Mouse (Mus musculus): ENCODE measurements around the gene Polr1c. TPM values are rescaled to one million over a fixed set of nuclear protein-coding genes. Genes with fewer than 3 reads are reported as not detected.

Polr1c gene
- polyA plus RNA-seq, 1 experiment from 2014 or later: 56.1 TPM

DNA sequence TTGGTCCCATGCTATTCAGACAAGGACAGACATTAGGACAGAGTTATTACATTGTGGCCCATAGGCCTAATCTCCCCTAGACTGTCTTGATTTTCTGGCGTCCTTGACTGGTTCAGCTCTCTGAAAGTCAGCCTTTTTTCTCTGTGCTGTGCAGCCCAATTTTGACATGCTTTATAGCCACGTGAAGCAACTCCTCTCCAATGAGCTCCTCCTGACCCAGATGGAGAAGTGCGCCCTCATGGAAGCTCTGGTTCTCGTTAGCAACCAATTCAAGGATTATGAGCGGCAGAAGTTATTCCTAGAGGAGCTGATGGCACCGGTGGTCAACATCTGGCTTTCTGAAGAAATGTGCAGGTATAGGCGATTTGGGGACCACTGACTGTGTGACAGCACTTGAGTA lies 20.3 kb downstream of the Polr1c start:
- Histone ChIP-seq H3K27ac (ENCODE audit: low read depth, low read length) (no peak overlapping the region), H3K4me2 (no peak overlapping the region), H3K9ac (ENCODE audit: low read depth, low read length) (no peak overlapping the region), H3K9me3 (replicated peaks; ENCODE audit: control insufficient read depth, low read length) (no peaks in the 10 kb centered on the region), H3K4me1 (ENCODE audit: control insufficient read depth, insufficient read depth, low read length) (no peaks in the 10 kb centered on the region), H3K4me3 (ENCODE audit: low read depth, low read length) (no peak overlapping the region), H3K36me3 (ENCODE audit: control insufficient read depth, insufficient read depth, low read length) (peaks cover 43% of the 10 kb centered on the region), H3K27me3 (ENCODE audit: control insufficient read depth, insufficient read depth, low read length) (no peaks in the 10 kb centered on the region; the same call in 1 of the 2 replicates)
- no peak for ATAC-seq (replicated peaks; ENCODE audit: insufficient number of reproducible peaks, low FRiP score, low TSS enrichment)
- 89% methylated on average over 7 of the region's 7 CpGs for WGBS (ENCODE audit: insufficient replicate concordance)

DNA sequence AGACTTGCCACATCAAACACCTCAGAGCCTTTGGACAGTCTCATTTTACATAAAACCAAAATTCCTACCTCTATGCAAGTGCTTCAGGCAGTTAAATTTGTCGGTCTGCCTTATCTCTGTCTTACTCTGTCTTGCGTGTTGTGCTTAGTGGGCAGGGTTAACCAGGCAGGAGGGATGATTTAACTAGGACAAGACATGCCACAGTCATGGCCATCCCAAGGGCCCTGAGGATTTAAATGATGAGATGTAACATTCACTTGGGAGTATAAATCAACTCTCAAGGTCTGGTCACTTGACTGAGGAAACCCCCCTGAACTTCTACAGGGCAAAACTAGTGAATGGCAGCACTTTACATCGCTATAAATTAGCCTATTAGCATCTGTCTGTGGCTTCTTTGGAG lies 26.3 kb downstream of the Polr1c start:
- Histone ChIP-seq H3K27me3 (ENCODE audit: control insufficient read depth, insufficient read depth, low read length) (no peaks in the 10 kb centered on the region), H3K9me3 (replicated peaks; ENCODE audit: control insufficient read depth, low read length) (no peaks in the 10 kb centered on the region), H3K9ac (ENCODE audit: low read depth, low read length) (no peak overlapping the region), H3K4me1 (ENCODE audit: control insufficient read depth, insufficient read depth, low read length) (no peaks in the 10 kb centered on the region), H3K4me2 (no peak overlapping the region), H3K4me3 (ENCODE audit: low read depth, low read length) (no peak overlapping the region), H3K36me3 (ENCODE audit: control insufficient read depth, insufficient read depth, low read length) (peaks cover 40% of the 10 kb centered on the region), H3K27ac (ENCODE audit: low read depth, low read length) (no peak overlapping the region)
- WGBS (ENCODE audit: insufficient replicate concordance): 85% methylated on average over 3 of the region's 3 CpGs
- ATAC-seq (replicated peaks; ENCODE audit: insufficient number of reproducible peaks, low FRiP score, low TSS enrichment): no peak

DNA sequence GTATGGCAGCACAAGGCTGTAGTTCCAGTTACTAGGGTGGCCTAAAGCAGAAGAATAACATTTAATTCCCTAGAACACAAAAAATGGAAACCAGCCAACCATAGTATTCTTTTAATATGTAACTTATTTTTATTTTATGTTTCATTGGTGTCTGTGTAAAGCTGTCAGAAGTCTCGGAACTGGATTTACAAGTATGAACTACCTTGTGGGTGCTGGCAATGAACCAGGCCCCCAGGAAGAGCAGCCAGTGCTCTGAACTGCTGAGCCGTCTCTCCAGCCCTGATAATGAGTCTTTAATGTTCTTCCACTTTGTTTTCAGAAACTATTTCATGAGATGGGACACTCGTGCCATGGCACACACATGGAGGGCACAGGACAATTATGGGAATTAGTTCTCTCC lies 37.3 kb downstream of the Polr1c start:
- no peaks in the 10 kb centered on the region for H3K27me3 ChIP-seq (ENCODE audit: control insufficient read depth, insufficient read depth, low read length)
- no peaks in the 10 kb centered on the region for H3K9me3 ChIP-seq (replicated peaks; ENCODE audit: control insufficient read depth, low read length)
- 91% methylated on average over 3 of the region's 3 CpGs for WGBS (ENCODE audit: insufficient replicate concordance)
- H3K27ac ChIP-seq (ENCODE audit: low read depth, low read length): no peak overlapping the region
- ATAC-seq (replicated peaks; ENCODE audit: insufficient number of reproducible peaks, low FRiP score, low TSS enrichment): no peak
- H3K9ac ChIP-seq (ENCODE audit: low read depth, low read length): no peak overlapping the region
- H3K36me3 ChIP-seq (ENCODE audit: control insufficient read depth, insufficient read depth, low read length): peaks cover 49% of the 10 kb centered on the region
- H3K4me2 ChIP-seq: no peak overlapping the region
- H3K4me3 ChIP-seq (ENCODE audit: low read depth, low read length): no peak overlapping the region
- no peaks in the 10 kb centered on the region for H3K4me1 ChIP-seq (ENCODE audit: control insufficient read depth, insufficient read depth, low read length)

DNA sequence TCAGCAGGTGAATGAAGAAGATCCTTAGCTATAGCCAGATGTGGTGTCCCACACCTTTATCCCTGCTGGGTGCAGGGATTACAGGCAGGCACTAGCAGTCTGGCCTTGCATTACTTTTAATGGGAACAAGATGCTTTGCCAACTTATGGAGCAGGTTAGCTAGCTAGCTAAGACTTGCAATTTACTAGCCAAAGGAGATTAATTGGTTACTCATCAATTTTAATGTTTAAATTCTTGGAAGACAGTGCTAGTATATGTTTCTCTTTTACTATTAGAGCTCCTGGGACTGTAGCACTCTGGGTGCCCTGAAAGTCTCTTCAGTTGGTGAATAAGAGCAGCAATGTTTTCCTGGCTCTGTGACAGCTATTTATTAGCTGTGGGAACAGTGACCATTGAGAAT lies 41.2 kb downstream of the Polr1c start:
- ATAC-seq (replicated peaks; ENCODE audit: insufficient number of reproducible peaks, low FRiP score, low TSS enrichment): no peak
- no peak overlapping the region for H3K27ac ChIP-seq (ENCODE audit: low read depth, low read length)
- H3K4me1 ChIP-seq (ENCODE audit: control insufficient read depth, insufficient read depth, low read length): peaks cover 12% of the 10 kb centered on the region
- H3K36me3 ChIP-seq (ENCODE audit: control insufficient read depth, insufficient read depth, low read length): peaks cover 31% of the 10 kb centered on the region
- H3K4me2 ChIP-seq: no peak overlapping the region
- H3K4me3 ChIP-seq (ENCODE audit: low read depth, low read length): no peak overlapping the region
- no peaks in the 10 kb centered on the region for H3K9me3 ChIP-seq (replicated peaks; ENCODE audit: control insufficient read depth, low read length)
- no peaks in the 10 kb centered on the region for H3K27me3 ChIP-seq (ENCODE audit: control insufficient read depth, insufficient read depth, low read length)
- H3K9ac ChIP-seq (ENCODE audit: low read depth, low read length): no peak overlapping the region

DNA sequence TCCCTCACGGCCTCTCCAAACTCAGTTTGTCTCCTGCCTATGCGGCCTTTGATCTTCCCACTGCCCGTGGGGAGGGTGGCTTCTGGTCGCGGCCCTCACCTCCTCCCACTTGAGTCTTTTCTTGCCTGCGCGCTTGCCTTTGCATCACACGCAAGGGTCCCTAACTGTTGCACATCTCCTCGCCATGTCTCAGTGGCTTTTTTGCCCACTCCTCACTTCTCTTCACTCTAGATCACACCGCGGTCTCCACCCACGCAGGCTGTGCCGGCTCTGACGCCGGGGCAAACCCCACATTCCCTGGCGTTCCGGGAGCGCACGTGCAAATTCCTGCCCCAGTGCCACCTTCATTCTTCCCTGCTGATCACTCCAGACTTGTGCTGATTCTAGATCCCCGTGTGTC lies 44.8 kb downstream of the Polr1c start:
- peak overlapping the region; percentile 92 for H3K4me2 ChIP-seq
- WGBS (ENCODE audit: insufficient replicate concordance): under 1% methylated on average over 20 of the region's 20 CpGs
- peak overlapping the region; percentile 85 for H3K27ac ChIP-seq (ENCODE audit: low read depth, low read length)
- no peaks in the 10 kb centered on the region for H3K27me3 ChIP-seq (ENCODE audit: control insufficient read depth, insufficient read depth, low read length)
- ATAC-seq (replicated peaks; ENCODE audit: insufficient number of reproducible peaks, low FRiP score, low TSS enrichment): no peak
- H3K9ac ChIP-seq (ENCODE audit: low read depth, low read length): peak overlapping the region; percentile 90
- H3K9me3 ChIP-seq (replicated peaks; ENCODE audit: control insufficient read depth, low read length): no peaks in the 10 kb centered on the region
- H3K4me1 ChIP-seq (ENCODE audit: control insufficient read depth, insufficient read depth, low read length): peaks cover 17% of the 10 kb centered on the region
- H3K36me3 ChIP-seq (ENCODE audit: control insufficient read depth, insufficient read depth, low read length): peaks cover 19% of the 10 kb centered on the region
- peak overlapping the region; percentile 63 for H3K4me3 ChIP-seq (ENCODE audit: low read depth, low read length)

DNA sequence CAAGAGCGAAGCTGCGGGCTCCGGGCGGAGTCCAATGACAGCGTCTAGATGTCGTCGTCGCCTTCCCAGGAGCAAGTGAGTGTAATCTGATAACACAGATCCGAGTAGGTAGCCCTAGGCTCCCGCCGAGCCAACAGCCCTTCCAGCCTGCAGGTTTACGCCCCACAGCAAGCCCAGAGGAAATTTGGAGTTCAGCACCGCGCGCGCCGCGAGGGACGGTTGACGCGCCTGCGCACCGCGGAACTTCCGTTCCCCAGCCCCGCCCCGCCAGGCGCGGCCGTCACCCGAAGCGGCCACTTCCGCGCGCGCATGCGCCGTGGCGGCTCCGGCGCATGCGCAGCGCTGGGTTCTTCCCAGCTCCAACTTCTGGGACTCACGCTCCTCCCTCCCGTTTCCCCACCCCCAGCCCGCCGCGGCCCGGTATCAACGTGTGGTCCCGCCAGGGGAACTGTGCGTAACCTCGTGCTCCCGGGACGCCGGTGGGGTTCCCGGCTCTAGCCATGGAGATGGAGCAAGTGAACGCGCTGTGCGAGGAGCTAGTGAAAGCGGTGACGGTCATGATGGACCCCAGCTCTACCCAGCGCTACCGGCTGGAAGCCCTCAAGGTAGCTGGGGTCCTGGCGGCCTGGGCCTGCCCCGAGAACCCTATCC lies 45.3 kb downstream of the Polr1c start, which contains the start of the genes Polh and Xpo5:
TSS of gene Polh (minus strand) at position 225 of the 651 bp plus-strand sequence.
TSS of gene Xpo5 (plus strand) at position 362 of the 651 bp plus-strand sequence.
- under 1% methylated on average over 66 of the region's 66 CpGs for WGBS (ENCODE audit: insufficient replicate concordance)
- Histone ChIP-seq H3K4me1 (ENCODE audit: control insufficient read depth, insufficient read depth, low read length) (peaks cover 17% of the 10 kb centered on the region), H3K9ac (ENCODE audit: low read depth, low read length) (peak within 1 kb of the TSS; percentile 90), H3K4me3 (ENCODE audit: low read depth, low read length) (peak within 1 kb of the TSS; percentile 63), H3K27me3 (ENCODE audit: control insufficient read depth, insufficient read depth, low read length) (no peaks in the 10 kb centered on the region), H3K36me3 (ENCODE audit: control insufficient read depth, insufficient read depth, low read length) (peaks cover 15% of the 10 kb centered on the region), H3K27ac (ENCODE audit: low read depth, low read length) (peak within 1 kb of the TSS; percentile 85), H3K9me3 (replicated peaks; ENCODE audit: control insufficient read depth, low read length) (no peaks in the 10 kb centered on the region), H3K4me2 (peak within 1 kb of the TSS; percentile 92)
- peak; percentile 88 for ATAC-seq (replicated peaks; ENCODE audit: insufficient number of reproducible peaks, low FRiP score, low TSS enrichment)

DNA sequence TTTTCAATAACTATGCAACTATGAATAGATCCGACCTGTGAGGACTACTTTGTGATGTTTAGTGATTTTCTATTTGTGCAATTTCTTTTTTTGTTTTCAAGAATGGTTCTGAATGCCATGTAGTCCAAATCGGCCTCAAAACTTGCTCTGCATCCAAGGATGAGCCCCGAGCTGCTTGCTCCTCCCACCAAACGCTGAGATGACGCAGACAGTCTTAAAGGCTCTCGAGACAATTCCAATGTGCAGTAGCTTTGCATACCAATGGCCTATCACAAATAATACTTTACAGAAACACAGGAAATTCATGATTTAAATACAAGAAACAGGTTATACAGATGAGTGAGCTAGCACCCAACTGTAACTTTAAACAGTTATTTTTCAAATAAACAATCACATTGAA lies 46.7 kb downstream of the Polr1c start:
- H3K9me3 ChIP-seq (replicated peaks; ENCODE audit: control insufficient read depth, low read length): no peaks in the 10 kb centered on the region
- no peak for ATAC-seq (replicated peaks; ENCODE audit: insufficient number of reproducible peaks, low FRiP score, low TSS enrichment)
- peak overlapping the region; percentile 92 for H3K4me2 ChIP-seq
- 67% methylated on average over 6 of the region's 6 CpGs for WGBS (ENCODE audit: insufficient replicate concordance)
- peaks cover 17% of the 10 kb centered on the region for H3K4me1 ChIP-seq (ENCODE audit: control insufficient read depth, insufficient read depth, low read length)
- H3K9ac ChIP-seq (ENCODE audit: low read depth, low read length): no peak overlapping the region
- no peak overlapping the region for H3K27ac ChIP-seq (ENCODE audit: low read depth, low read length)
- no peaks in the 10 kb centered on the region for H3K27me3 ChIP-seq (ENCODE audit: control insufficient read depth, insufficient read depth, low read length)
- peak overlapping the region; percentile 63 for H3K4me3 ChIP-seq (ENCODE audit: low read depth, low read length)
- peaks cover 17% of the 10 kb centered on the region; the same call in 1 of the 2 replicates for H3K36me3 ChIP-seq (ENCODE audit: control insufficient read depth, insufficient read depth, low read length)
